Mouse (Mus musculus) heart, adult 2 months (tissue): ENCODE measurements at regions not wholly inside any gene's neighbourhood (a gene's known extent, or its start where the extent isn't known, plus 50 kb on each side); places are given as distances from the start of the nearest gene placed in this dataset.

Experiments used
- DNase-seq, 2 experiments: peaks; one replicate each; pipeline ENCODE4 v3.0.0; 2021
- H3K27ac ChIP-seq: fragments of 200-600 bp; 2 replicates; pipeline ENCODE4 v1.8.1; 2022
- H3K27me3 ChIP-seq: fragments of 200-500 bp; 2 replicates; pipeline ENCODE4 v1.6.1; 2012; ENCODE audit warnings: mild to moderate bottlenecking, low read length, inconsistent platforms, mixed read lengths; ENCODE audit not compliant: control insufficient read depth, insufficient read depth
- H3K36me3 ChIP-seq: fragments of 200-500 bp; 2 replicates; pipeline ENCODE4 v1.6.1; 2012; ENCODE audit warnings: low read length, inconsistent platforms; ENCODE audit not compliant: control insufficient read depth, insufficient read depth
- H3K4me1 ChIP-seq: fragments of 200-500 bp; 2 replicates; pipeline ENCODE4 v1.6.1; 2011; ENCODE audit warnings: low read length; ENCODE audit not compliant: control insufficient read depth, insufficient read depth
- H3K4me3 ChIP-seq: fragments of 200-600 bp; 2 replicates; pipeline ENCODE4 v1.8.1; 2022
- H3K79me2 ChIP-seq: fragments of 200-500 bp; replicated peaks from 2 replicates; pipeline ENCODE4 v1.6.1; 2012; ENCODE audit warnings: mild to moderate bottlenecking, inconsistent platforms, low read length, moderate library complexity, mixed read lengths; ENCODE audit not compliant: control insufficient read depth, insufficient read depth
- H3K9ac ChIP-seq: fragments of 200-500 bp; 2 replicates; pipeline ENCODE4 v1.6.1; 2012; ENCODE audit warnings: low read depth, mild to moderate bottlenecking, control low read depth, inconsistent platforms, low read length, mixed read lengths
- CTCF ChIP-seq: fragments of 200-600 bp; IDR thresholded peaks from 2 replicates; pipeline ENCODE4 v1.8.1; 2022; ENCODE audit warnings: antibody characterized with exemption, mild to moderate bottlenecking, moderate library complexity
- EP300 ChIP-seq: fragments of 200-500 bp; IDR thresholded peaks from 2 replicates; pipeline ENCODE4 v1.6.1; 2011; ENCODE audit warnings: low read depth, low read length, control low read depth; ENCODE audit not compliant: insufficient read depth
- POLR2A ChIP-seq: fragments of 200-500 bp; IDR thresholded peaks from 2 replicates; pipeline ENCODE4 v1.6.1; 2011; ENCODE audit warnings: mild to moderate bottlenecking, low read depth, low read length, control low read depth; ENCODE audit not compliant: insufficient read depth
- WGBS: fragments of 180-500 bp; shearing (Covaris S2); methylation state at CpG from one replicate; pipeline ENCODE4 v1.1.7; 2018; 5-methylcytosine and 5-hydroxymethylcytosine counted together
- intact Hi-C: fragments of 180-260 bp; cut with DNase I; formaldehyde crosslinking; loops from one replicate; pipeline ENCODE4 v1.15.1; 2025

- no peak overlapping the region for H3K27ac ChIP-seq
- no peaks in the 10 kb centered on the region for H3K27me3 ChIP-seq
- H3K4me3 ChIP-seq = no peak overlapping the region
- no peaks in the 10 kb centered on the region for H3K4me1 ChIP-seq
- no peak overlapping the region for H3K9ac ChIP-seq
- 65% methylated on average over 7 of the region's 7 CpGs for WGBS
- H3K36me3 ChIP-seq = no peaks in the 10 kb centered on the region
- TF ChIP-seq POLR2A (no peak), EP300 (no peak), CTCF (no peak)
- DNase-seq = no peak
- no peaks in the 10 kb centered on the region for H3K79me2 ChIP-seq
- intact Hi-C loops = no loop called here
Measured at GRCm38 (mm10) chr9:98142121-98142520, 109.1 kb upstream of the Clstn2 start.

- WGBS = 74% methylated on average over 5 of the region's 5 CpGs
- Histone ChIP-seq H3K27me3 (no peaks in the 10 kb centered on the region), H3K36me3 (no peaks in the 10 kb centered on the region), H3K27ac (no peak overlapping the region), H3K4me1 (no peaks in the 10 kb centered on the region), H3K9ac (no peak overlapping the region), H3K79me2 (no peaks in the 10 kb centered on the region), H3K4me3 (no peak overlapping the region)
- intact Hi-C loops = no loop called here
- no peak for DNase-seq
- TF ChIP-seq CTCF (no peak), POLR2A (no peak), EP300 (no peak)
Measured at GRCm38 (mm10) chr9:98146901-98147300, 113.9 kb upstream of the Clstn2 start.

- no peaks in the 10 kb centered on the region for H3K4me1 ChIP-seq
- no peaks in the 10 kb centered on the region for H3K27me3 ChIP-seq
- H3K36me3 ChIP-seq = no peaks in the 10 kb centered on the region
- TF ChIP-seq CTCF (no peak), EP300 (no peak), POLR2A (no peak)
- no peak overlapping the region for H3K27ac ChIP-seq
- no peaks in the 10 kb centered on the region for H3K79me2 ChIP-seq
- WGBS = 56% methylated on average over 2 of the region's 2 CpGs
- H3K4me3 ChIP-seq = no peak overlapping the region
- intact Hi-C loops = no loop called here
- no peak overlapping the region for H3K9ac ChIP-seq
- DNase-seq = peak in 1 of 2 experiments; percentile 4
Measured at GRCm38 (mm10) chr9:98158421-98158820, 125.4 kb upstream of the Clstn2 start.

GRCm38 (mm10) chr9:98164489-98164888 is 122.7 kb upstream of the Nmnat3 start:
- H3K4me1 ChIP-seq = no peaks in the 10 kb centered on the region
- 12% methylated on average over 5 of the region's 5 CpGs for WGBS
- intact Hi-C loops = no loop called here
- DNase-seq = no peak
- no peak overlapping the region for H3K9ac ChIP-seq
- H3K27ac ChIP-seq = no peak overlapping the region
- H3K27me3 ChIP-seq = no peaks in the 10 kb centered on the region
- H3K79me2 ChIP-seq = no peaks in the 10 kb centered on the region
- H3K36me3 ChIP-seq = no peaks in the 10 kb centered on the region
- no peak overlapping the region for H3K4me3 ChIP-seq
- TF ChIP-seq CTCF (no peak), EP300 (no peak), POLR2A (no peak)

- no peaks in the 10 kb centered on the region for H3K36me3 ChIP-seq
- H3K4me3 ChIP-seq = no peak overlapping the region
- no peak overlapping the region for H3K27ac ChIP-seq
- H3K9ac ChIP-seq = no peak overlapping the region
- no peaks in the 10 kb centered on the region for H3K27me3 ChIP-seq
- H3K4me1 ChIP-seq = no peaks in the 10 kb centered on the region
- intact Hi-C loops = no loop called here
- TF ChIP-seq CTCF = no peak
- no peak for TF ChIP-seq POLR2A
- no peaks in the 10 kb centered on the region for H3K79me2 ChIP-seq
- 73% methylated on average over 5 of the region's 5 CpGs for WGBS
- DNase-seq = no peak
Measured at GRCm38 (mm10) chr9:98174056-98174455, 113.2 kb upstream of the Nmnat3 start.

GRCm38 (mm10) chr9:98176701-98177380 is 110.4 kb upstream of the Nmnat3 start:
- Histone ChIP-seq H3K36me3 (no peaks in the 10 kb centered on the region), H3K4me3 (no peak overlapping the region), H3K79me2 (no peaks in the 10 kb centered on the region), H3K27me3 (no peaks in the 10 kb centered on the region), H3K9ac (no peak overlapping the region), H3K27ac (no peak overlapping the region), H3K4me1 (no peaks in the 10 kb centered on the region)
- 66% methylated on average over 7 of the region's 7 CpGs for WGBS
- TF ChIP-seq CTCF = no peak
- no peak for TF ChIP-seq POLR2A
- no peak for DNase-seq
- intact Hi-C loops = no loop called here
